Mouse (Mus musculus): ENCODE results near the gene Zbtb17. TPM values are rescaled to one million over a fixed set of nuclear protein-coding genes. Genes with fewer than 3 reads are reported as not detected.

Gene Zbtb17
- polyA plus RNA-seq, 1 experiment from 2014 or later: 44.2 TPM

DNA sequence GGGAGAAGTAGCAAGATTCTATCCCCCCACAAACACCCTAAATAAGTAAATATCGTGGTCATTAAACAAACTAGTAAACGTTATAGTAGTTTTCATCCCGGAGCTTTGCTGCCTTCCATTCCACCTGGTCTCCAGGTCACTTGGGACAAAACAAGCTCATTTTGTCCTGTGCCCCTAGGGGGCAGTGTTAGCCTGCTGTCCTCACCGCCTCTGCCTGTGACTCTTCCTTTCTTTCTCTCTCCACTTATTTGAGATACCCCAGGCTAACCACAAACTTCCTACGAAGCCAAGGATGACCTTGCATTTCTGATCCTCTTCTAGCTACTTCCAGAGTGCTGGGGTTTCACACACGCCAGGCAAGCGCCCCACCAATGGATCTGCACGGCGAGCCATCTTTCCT, 13.5 kb upstream of the Zbtb17 start:
- no peaks in the 10 kb centered on the region; the same call in 1 of the 2 replicates for H3K27me3 ChIP-seq (ENCODE audit: control insufficient read depth, insufficient read depth, low read length)
- 49% methylated on average over 9 of the region's 9 CpGs for WGBS

DNA sequence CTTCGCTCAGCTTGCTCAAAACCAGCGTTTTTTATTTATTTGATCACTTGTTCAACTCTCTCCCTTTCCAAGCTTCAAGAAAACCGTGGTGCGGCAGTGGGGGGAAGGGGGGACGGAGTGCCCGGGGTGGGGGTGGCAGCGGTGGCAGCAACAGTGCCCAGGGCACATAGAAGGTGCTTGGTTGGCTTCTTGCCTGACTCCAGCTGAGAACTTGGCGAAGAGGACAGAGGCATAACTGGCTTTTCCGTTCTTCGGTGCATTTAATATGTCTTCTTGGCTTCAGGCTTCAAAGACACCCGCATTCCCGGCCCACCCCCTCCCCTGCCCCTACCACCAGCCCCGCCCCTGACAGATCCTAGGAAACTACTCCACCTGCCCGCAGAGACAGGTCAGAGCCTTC, 11.8 kb upstream of the Zbtb17 start:
- DNase-seq (ENCODE audit: low spot score): no peak
- H3K27ac ChIP-seq (replicated peaks; ENCODE audit: low read depth, low read length): no peak overlapping the region
- WGBS: 60% methylated on average over 14 of the region's 14 CpGs
- no peaks in the 10 kb centered on the region for H3K27me3 ChIP-seq (ENCODE audit: control insufficient read depth, insufficient read depth, low read length)
- no peak overlapping the region for H3K9ac ChIP-seq (ENCODE audit: low read length)
- H3K4me3 ChIP-seq (ENCODE audit: low read depth, low read length): no peak overlapping the region
- no peak for ATAC-seq (ENCODE audit: insufficient number of reproducible peaks, low FRiP score, low TSS enrichment, low read depth)
- no peaks in the 10 kb centered on the region for H3K36me3 ChIP-seq (ENCODE audit: control insufficient read depth, insufficient read depth, low read length)
- H3K9me3 ChIP-seq (ENCODE audit: control insufficient read depth, low read length): no peaks in the 10 kb centered on the region
- no peak overlapping the region for H3K4me2 ChIP-seq (ENCODE audit: low read depth, severe bottlenecking)
- no peaks in the 10 kb centered on the region for H3K4me1 ChIP-seq (ENCODE audit: control insufficient read depth, insufficient read depth, low read length)

More for the DNA sequence above, 13.5 kb upstream of the Zbtb17 start:
- Histone ChIP-seq H3K9ac (ENCODE audit: low read length) (no peak overlapping the region), H3K4me1 (ENCODE audit: control insufficient read depth, insufficient read depth, low read length) (no peaks in the 10 kb centered on the region), H3K27ac (replicated peaks; ENCODE audit: low read depth, low read length) (no peak overlapping the region), H3K9me3 (ENCODE audit: control insufficient read depth, low read length) (no peaks in the 10 kb centered on the region), H3K4me3 (ENCODE audit: low read depth, low read length) (no peak overlapping the region), H3K36me3 (ENCODE audit: control insufficient read depth, insufficient read depth, low read length) (no peaks in the 10 kb centered on the region), H3K4me2 (ENCODE audit: low read depth, severe bottlenecking) (no peak overlapping the region)
- DNase-seq (ENCODE audit: low spot score): peak; percentile 78
- no peak for ATAC-seq (ENCODE audit: insufficient number of reproducible peaks, low FRiP score, low TSS enrichment, low read depth)

DNA sequence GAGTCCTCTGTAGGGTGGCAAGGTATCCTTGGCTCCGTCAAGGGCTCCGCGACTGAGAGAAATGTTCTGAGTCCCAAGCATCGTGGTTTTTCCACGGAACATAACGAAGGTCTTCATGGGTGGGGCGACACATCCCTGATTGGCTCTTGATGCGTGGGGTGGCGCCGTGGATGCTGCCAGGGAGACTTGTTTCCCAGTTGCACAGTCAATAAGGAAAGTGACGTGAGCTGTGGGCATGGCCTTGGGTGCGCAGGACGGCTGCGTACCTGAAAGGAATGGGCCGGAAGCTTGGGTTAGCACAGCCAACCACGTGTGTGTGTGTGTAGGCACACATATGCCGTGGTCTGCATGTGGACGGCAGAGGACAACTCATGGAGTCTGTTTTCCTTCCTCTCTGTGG, 11.3 kb upstream of the Zbtb17 start:
- no peaks in the 10 kb centered on the region for H3K36me3 ChIP-seq (ENCODE audit: control insufficient read depth, insufficient read depth, low read length)
- WGBS: 85% methylated on average over 18 of the region's 18 CpGs
- no peak for ATAC-seq (ENCODE audit: insufficient number of reproducible peaks, low FRiP score, low TSS enrichment, low read depth)
- H3K4me3 ChIP-seq (ENCODE audit: low read depth, low read length): no peak overlapping the region
- H3K4me1 ChIP-seq (ENCODE audit: control insufficient read depth, insufficient read depth, low read length): no peaks in the 10 kb centered on the region
- H3K9me3 ChIP-seq (ENCODE audit: control insufficient read depth, low read length): no peaks in the 10 kb centered on the region
- no peak for DNase-seq (ENCODE audit: low spot score)
- H3K9ac ChIP-seq (ENCODE audit: low read length): no peak overlapping the region
- H3K27me3 ChIP-seq (ENCODE audit: control insufficient read depth, insufficient read depth, low read length): no peaks in the 10 kb centered on the region
- H3K4me2 ChIP-seq (ENCODE audit: low read depth, severe bottlenecking): no peak overlapping the region
- H3K27ac ChIP-seq (replicated peaks; ENCODE audit: low read depth, low read length): no peak overlapping the region

DNA sequence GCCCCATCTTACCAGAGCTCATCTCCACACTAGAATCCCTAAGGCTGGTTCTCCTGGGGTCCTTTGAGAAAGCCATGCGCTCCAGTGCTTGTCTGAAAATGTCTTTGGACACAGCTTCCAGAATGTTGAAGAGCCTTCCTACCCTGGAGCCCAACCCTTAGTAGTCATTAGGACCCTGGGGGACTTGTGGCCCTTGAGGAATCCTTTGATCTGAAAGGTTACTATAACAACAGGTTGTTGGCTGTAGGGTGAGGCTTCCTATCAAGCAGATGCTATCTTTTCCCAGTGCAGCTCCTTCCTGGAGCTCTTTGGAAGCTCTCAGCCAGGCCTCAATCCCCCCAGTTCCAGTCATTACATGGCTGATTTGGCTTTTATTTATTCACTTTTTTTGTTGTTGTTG, 8.5 kb upstream of the Zbtb17 start, which contains the start of gene Srarp:
Srarp (minus strand) TSS at position 132 of the 400 bp plus-strand sequence.
- H3K27me3 ChIP-seq (ENCODE audit: control insufficient read depth, insufficient read depth, low read length): no peaks in the 10 kb centered on the region
- ATAC-seq (ENCODE audit: insufficient number of reproducible peaks, low FRiP score, low TSS enrichment, low read depth) (no peak), DNase-seq (ENCODE audit: low spot score) (no peak)
- no peak within 1 kb of the TSS for H3K9ac ChIP-seq (ENCODE audit: low read length)
- H3K27ac ChIP-seq (replicated peaks; ENCODE audit: low read depth, low read length): no peak within 1 kb of the TSS
- H3K4me2 ChIP-seq (ENCODE audit: low read depth, severe bottlenecking): no peak within 1 kb of the TSS
- no peak within 1 kb of the TSS for H3K4me3 ChIP-seq (ENCODE audit: low read depth, low read length)
- no peaks in the 10 kb centered on the region for H3K9me3 ChIP-seq (ENCODE audit: control insufficient read depth, low read length)
- H3K4me1 ChIP-seq (ENCODE audit: control insufficient read depth, insufficient read depth, low read length): no peaks in the 10 kb centered on the region
- WGBS: 69% methylated on average over 1 of the region's 1 CpGs
- H3K36me3 ChIP-seq (ENCODE audit: control insufficient read depth, insufficient read depth, low read length): no peaks in the 10 kb centered on the region

DNA sequence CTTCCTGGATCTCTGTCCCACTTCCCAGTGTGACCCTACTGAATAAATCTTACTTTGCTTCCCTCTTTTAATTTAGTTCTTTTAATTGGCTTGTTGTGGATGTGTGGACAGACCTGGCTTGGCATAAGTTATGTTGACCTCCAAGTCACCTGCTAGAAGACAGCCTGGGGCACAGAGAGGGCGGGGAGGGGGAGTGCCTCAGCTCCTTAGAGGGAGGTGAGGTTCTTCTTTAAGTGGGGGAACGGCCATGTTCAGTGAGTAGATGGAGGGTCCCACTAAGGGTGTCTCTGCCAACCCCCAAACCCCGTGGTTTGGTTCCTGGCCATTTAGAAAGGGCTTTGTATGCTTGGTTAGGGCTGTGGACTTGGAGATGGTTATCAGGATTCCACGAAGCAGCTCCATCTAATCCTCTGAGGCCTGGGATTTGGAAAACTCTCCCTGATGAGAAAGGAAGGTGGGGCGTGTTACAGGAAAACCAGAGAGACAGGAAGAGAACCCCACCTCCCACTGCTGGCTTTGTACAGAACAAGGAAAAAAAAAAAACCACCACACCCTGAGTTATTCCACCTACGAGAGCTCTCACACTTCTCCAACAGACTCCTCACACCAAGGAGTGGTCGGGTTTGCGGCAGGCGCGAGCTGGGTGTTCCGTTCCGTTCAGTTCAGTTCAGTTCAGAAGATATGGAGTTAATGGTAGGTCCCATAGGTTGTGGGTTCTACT, 5.2 kb upstream of the Zbtb17 start:
- no peaks in the 10 kb centered on the region for H3K27me3 ChIP-seq (ENCODE audit: control insufficient read depth, insufficient read depth, low read length)
- ATAC-seq (ENCODE audit: insufficient number of reproducible peaks, low FRiP score, low TSS enrichment, low read depth): no peak
- H3K36me3 ChIP-seq (ENCODE audit: control insufficient read depth, insufficient read depth, low read length): no peaks in the 10 kb centered on the region
- no peaks in the 10 kb centered on the region for H3K9me3 ChIP-seq (ENCODE audit: control insufficient read depth, low read length)
- no peaks in the 10 kb centered on the region for H3K4me1 ChIP-seq (ENCODE audit: control insufficient read depth, insufficient read depth, low read length)
- DNase-seq (ENCODE audit: low spot score): no peak
- 85% methylated on average over 12 of the region's 12 CpGs for WGBS
- H3K4me2 ChIP-seq (ENCODE audit: low read depth, severe bottlenecking): no peak overlapping the region
- no peak overlapping the region for H3K4me3 ChIP-seq (ENCODE audit: low read depth, low read length)
- no peak overlapping the region for H3K9ac ChIP-seq (ENCODE audit: low read length)
- no peak overlapping the region for H3K27ac ChIP-seq (replicated peaks; ENCODE audit: low read depth, low read length)

DNA sequence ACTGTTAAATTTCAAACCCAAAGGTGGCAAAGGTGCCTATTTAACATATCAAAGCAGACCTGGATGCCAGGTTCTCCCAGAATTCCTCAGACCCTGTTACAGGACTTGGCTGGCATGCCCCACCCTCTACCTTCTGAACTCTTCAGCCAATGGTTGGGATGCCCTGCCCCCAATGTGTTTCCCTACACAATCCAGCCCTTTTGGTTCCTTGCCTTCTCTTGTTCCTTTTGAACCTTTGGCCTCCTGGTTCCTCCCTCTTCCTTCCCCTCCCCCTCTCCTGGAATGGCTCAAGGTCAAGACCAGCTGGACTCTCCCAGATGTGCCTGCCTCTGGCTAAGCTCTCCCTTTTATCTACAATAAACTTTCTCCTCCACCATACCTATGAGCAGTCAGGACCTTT, 3.6 kb upstream of the Zbtb17 start:
- Histone ChIP-seq H3K27ac (replicated peaks; ENCODE audit: low read depth, low read length) (no peak overlapping the region), H3K4me1 (ENCODE audit: control insufficient read depth, insufficient read depth, low read length) (peaks cover 7% of the 10 kb centered on the region), H3K27me3 (ENCODE audit: control insufficient read depth, insufficient read depth, low read length) (no peaks in the 10 kb centered on the region), H3K4me3 (ENCODE audit: low read depth, low read length) (no peak overlapping the region), H3K36me3 (ENCODE audit: control insufficient read depth, insufficient read depth, low read length) (no peaks in the 10 kb centered on the region), H3K4me2 (ENCODE audit: low read depth, severe bottlenecking) (no peak overlapping the region), H3K9ac (ENCODE audit: low read length) (no peak overlapping the region), H3K9me3 (ENCODE audit: control insufficient read depth, low read length) (no peaks in the 10 kb centered on the region)
- ATAC-seq (ENCODE audit: insufficient number of reproducible peaks, low FRiP score, low TSS enrichment, low read depth) (no peak), DNase-seq (ENCODE audit: low spot score) (no peak)

DNA sequence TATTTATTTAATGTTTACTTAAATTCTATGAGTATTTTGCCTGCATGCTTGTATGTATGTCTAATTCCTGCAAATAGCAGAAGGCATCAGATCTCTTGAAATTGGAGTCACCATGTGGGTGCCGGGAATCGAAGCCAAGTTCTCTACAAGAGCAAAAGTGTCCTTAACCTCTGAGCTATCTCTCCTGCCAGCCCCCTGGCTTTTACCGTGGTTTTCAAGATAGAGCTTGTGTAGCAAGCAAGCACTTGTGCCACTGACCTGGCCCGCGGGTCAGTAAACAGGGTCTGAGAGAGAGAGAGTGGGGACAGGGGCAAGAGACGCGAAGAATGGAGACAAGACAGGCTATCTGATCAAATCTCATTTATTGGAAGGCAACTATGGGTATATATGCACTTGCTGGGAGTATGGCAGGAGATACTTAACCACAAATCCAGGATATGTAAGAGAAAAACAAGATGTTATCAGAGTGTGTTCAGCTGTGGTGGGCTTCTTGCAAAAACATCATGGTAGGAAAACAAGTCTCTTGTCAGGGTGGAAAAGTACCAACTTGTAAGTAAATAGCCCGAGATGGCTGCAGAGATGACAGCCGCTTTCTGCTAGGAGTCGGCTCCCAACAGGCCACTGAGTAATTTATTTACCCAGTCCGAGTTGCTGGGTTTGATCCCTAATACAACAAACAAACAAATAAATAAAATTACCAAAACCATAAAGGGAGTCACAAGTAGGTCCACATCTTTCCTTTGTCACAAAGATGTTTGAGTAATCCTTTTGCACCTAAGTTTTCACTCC, 619 bp upstream of the Zbtb17 start:
- Histone ChIP-seq H3K27ac (replicated peaks; ENCODE audit: low read depth, low read length) (no peak overlapping the region), H3K4me1 (ENCODE audit: control insufficient read depth, insufficient read depth, low read length) (peaks cover 8% of the 10 kb centered on the region), H3K9ac (ENCODE audit: low read length) (peak overlapping the region; percentile 93), H3K4me3 (ENCODE audit: low read depth, low read length) (peak overlapping the region; percentile 73), H3K4me2 (ENCODE audit: low read depth, severe bottlenecking) (peak overlapping the region; percentile 88), H3K36me3 (ENCODE audit: control insufficient read depth, insufficient read depth, low read length) (peaks cover 6% of the 10 kb centered on the region), H3K9me3 (ENCODE audit: control insufficient read depth, low read length) (no peaks in the 10 kb centered on the region), H3K27me3 (ENCODE audit: control insufficient read depth, insufficient read depth, low read length) (no peaks in the 10 kb centered on the region)
- DNase-seq (ENCODE audit: low spot score) (no peak), ATAC-seq (ENCODE audit: insufficient number of reproducible peaks, low FRiP score, low TSS enrichment, low read depth) (no peak)
- WGBS: 51% methylated on average over 11 of the region's 11 CpGs

DNA sequence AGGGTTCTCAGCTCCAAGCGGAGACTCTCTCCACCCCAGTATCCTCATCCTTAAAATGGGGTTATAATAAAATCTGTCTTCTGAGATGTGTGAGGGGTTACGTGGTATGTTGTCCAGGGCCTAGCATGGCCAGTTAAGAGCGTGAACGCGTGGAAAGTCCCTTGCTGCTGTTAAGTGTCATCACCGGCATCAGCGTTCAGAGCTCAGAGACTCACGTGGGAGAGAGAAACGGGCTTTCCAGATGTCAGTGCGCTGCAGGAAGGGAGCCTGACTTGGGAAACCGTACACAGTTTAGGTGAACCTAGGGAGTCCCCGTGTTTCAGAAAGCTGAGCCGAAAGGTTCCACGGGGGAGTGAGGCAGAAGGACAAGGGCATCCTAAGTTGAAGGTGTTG, 870 bp downstream of the Zbtb17 start:
- Histone ChIP-seq H3K9me3 (ENCODE audit: control insufficient read depth, low read length) (no peaks in the 10 kb centered on the region), H3K4me2 (ENCODE audit: low read depth, severe bottlenecking) (peak overlapping the region; percentile 88), H3K9ac (ENCODE audit: low read length) (peak overlapping the region; percentile 93), H3K27me3 (ENCODE audit: control insufficient read depth, insufficient read depth, low read length) (no peaks in the 10 kb centered on the region), H3K4me3 (ENCODE audit: low read depth, low read length) (peak overlapping the region; percentile 73), H3K4me1 (ENCODE audit: control insufficient read depth, insufficient read depth, low read length) (peaks cover 8% of the 10 kb centered on the region), H3K36me3 (ENCODE audit: control insufficient read depth, insufficient read depth, low read length) (peaks cover 11% of the 10 kb centered on the region), H3K27ac (replicated peaks; ENCODE audit: low read depth, low read length) (no peak overlapping the region)
- ATAC-seq (ENCODE audit: insufficient number of reproducible peaks, low FRiP score, low TSS enrichment, low read depth) (0 out of 2 replicates have a peak, but pooled peaks have one; percentile 22), DNase-seq (ENCODE audit: low spot score) (no peak)
- 19% methylated on average over 14 of the region's 14 CpGs for WGBS
